Comparison of ENCODE assay signal across 18 mouse cellular contexts in the genomic region with DNA sequence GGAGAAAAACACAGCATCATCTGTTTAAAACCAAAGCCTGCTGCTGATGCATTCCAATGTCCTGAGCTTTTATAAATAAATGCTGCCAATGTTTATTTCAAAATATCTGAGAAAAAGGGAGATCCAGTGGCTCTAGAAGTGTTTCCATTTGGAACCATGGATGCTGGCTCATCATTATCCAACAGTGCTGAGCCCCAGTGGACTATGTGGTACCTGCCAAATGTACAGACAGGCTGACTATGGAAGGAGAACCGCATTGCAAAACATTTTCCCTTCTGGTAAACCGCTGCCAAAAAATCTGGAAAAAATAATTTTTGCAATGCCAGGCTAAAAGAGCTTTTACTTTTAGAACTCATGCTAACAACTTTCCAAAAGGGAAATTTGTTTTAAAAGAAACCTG.
DNase-seq lines count a peak whose midpoint lies in the region; ATAC-seq and TF ChIP-seq lines count a peak whose summit lies in the region.
"Had no signal": no experiment of that assay in that cellular context is flagged by ENCODE, and none has a peak within 500 bp of the region (broad histone marks: within the 10 kb centered on the region; RNA-seq: fewer than 3 reads in every experiment).

No protein-coding gene starts in this region.

- no peak for TF ChIP-seq CTCF in lung, embryonic 14.5 days (IDR thresholded peaks at IDR 0.05; ENCODE audit: low read depth)

- H3K9me3 ChIP-seq in heart, embryonic 10.5 days: no peaks in the 10 kb centered on the region
- H3K9me3 ChIP-seq in lung, embryonic 14.5 days (ENCODE audit: low read depth, low read length): no peaks in the 10 kb centered on the region
- no peaks in the 10 kb centered on the region for H3K9me3 ChIP-seq in hindbrain, embryonic 16.5 days (ENCODE audit: control insufficient read depth, low read length)
- no peaks in the 10 kb centered on the region for H3K9me3 ChIP-seq in hindbrain, embryonic 13.5 days
- H3K9me3 ChIP-seq: neural tube, embryonic 13.5 days had no signal

- no peaks in the 10 kb centered on the region for H3K4me1 ChIP-seq in heart, embryonic 10.5 days
- H3K4me1 ChIP-seq in lung, embryonic 14.5 days (ENCODE audit: insufficient read depth): no peaks in the 10 kb centered on the region
- no peaks in the 10 kb centered on the region for H3K4me1 ChIP-seq in hindbrain, embryonic 16.5 days (ENCODE audit: control insufficient read depth, insufficient read depth, low read depth, low read length)
- 0 out of 2 replicates have a peak, but pooled peaks cover 3% of the 10 kb centered on the region for H3K4me1 ChIP-seq in hindbrain, embryonic 13.5 days (replicated peaks)
- H3K4me1 ChIP-seq: neural tube, embryonic 13.5 days had no signal

- WGBS in heart, embryonic 10.5 days: 86% methylated on average over 2 of the region's 2 CpGs
- WGBS in lung, embryonic 14.5 days: 67% methylated on average over 2 of the region's 2 CpGs
- WGBS in hindbrain, embryonic 16.5 days: 83% methylated on average over 2 of the region's 2 CpGs
- 90% methylated on average over 2 of the region's 2 CpGs for WGBS in hindbrain, embryonic 13.5 days

- no peak overlapping the region for H3K4me3 ChIP-seq in heart, embryonic 10.5 days
- H3K4me3 ChIP-seq in lung, embryonic 14.5 days (ENCODE audit: low read depth, low read length): no peak overlapping the region
- no peak overlapping the region for H3K4me3 ChIP-seq in hindbrain, embryonic 16.5 days (ENCODE audit: low read length)
- H3K4me3 ChIP-seq in hindbrain, embryonic 13.5 days: no peak overlapping the region
- H3K4me3 ChIP-seq: left cerebral cortex, adult 2 months; neural tube, embryonic 13.5 days had no signal

- peak; percentile 97 for DNase-seq in heart, adult 11 months
- no peak for DNase-seq in heart, embryonic 10.5 days (ENCODE audit: low spot score)
- peak; percentile 13 for DNase-seq in NIH3T3 (ENCODE audit: low read depth)
- peak; percentile 37 for DNase-seq in brain, adult 2 months (ENCODE audit: low read depth, low spot score)
- peak; percentile 63 for DNase-seq in lung, embryonic 14.5 days
- no peak for DNase-seq in spleen, postnatal 14 days (ENCODE audit: low spot score in 2 of 2)
- DNase-seq: adrenal gland, postnatal 25 days; kidney, adult 9 months; liver; spleen, adult 18-20 months; thymus, postnatal 36 days had no signal

- H3K4me2 ChIP-seq in lung, embryonic 14.5 days: no peak overlapping the region
- H3K4me2 ChIP-seq in hindbrain, embryonic 16.5 days (ENCODE audit: low read length): no peak overlapping the region
- H3K4me2 ChIP-seq in hindbrain, embryonic 13.5 days: no peak overlapping the region
- H3K4me2 ChIP-seq: neural tube, embryonic 13.5 days had no signal

- H3K9ac ChIP-seq in lung, embryonic 14.5 days: no peak overlapping the region
- H3K9ac ChIP-seq in hindbrain, embryonic 16.5 days (ENCODE audit: low read depth, low read length): no peak overlapping the region
- H3K9ac ChIP-seq in hindbrain, embryonic 13.5 days: no peak overlapping the region
- H3K9ac ChIP-seq: neural tube, embryonic 13.5 days had no signal

- peak; percentile 82; the same call in 1 of the 2 replicates for ATAC-seq in lung, embryonic 14.5 days (ENCODE audit: insufficient read depth)
- ATAC-seq in hindbrain, embryonic 16.5 days: no peak
- ATAC-seq in hindbrain, embryonic 13.5 days (ENCODE audit: low FRiP score): no peak
- ATAC-seq: hindbrain, postnatal 0 days; midbrain, embryonic 16.5 days had no signal

- H3K36me3 ChIP-seq in heart, embryonic 10.5 days: no peaks in the 10 kb centered on the region
- H3K36me3 ChIP-seq in lung, embryonic 14.5 days (ENCODE audit: insufficient read depth): no peaks in the 10 kb centered on the region
- H3K36me3 ChIP-seq in hindbrain, embryonic 16.5 days (ENCODE audit: control insufficient read depth, insufficient read depth, low read length): no peaks in the 10 kb centered on the region
- H3K36me3 ChIP-seq in hindbrain, embryonic 13.5 days: no peaks in the 10 kb centered on the region
- H3K36me3 ChIP-seq: neural tube, embryonic 13.5 days had no signal

- no peaks in the 10 kb centered on the region for H3K27me3 ChIP-seq in heart, embryonic 10.5 days (ENCODE audit: insufficient read depth, poor library complexity, severe bottlenecking)
- H3K27me3 ChIP-seq in lung, embryonic 14.5 days (ENCODE audit: insufficient read depth, low read length): no peaks in the 10 kb centered on the region
- H3K27me3 ChIP-seq in hindbrain, embryonic 16.5 days (replicated peaks; ENCODE audit: control insufficient read depth, insufficient read depth, low read length): no peaks in the 10 kb centered on the region
- no peaks in the 10 kb centered on the region for H3K27me3 ChIP-seq in hindbrain, embryonic 13.5 days
- H3K27me3 ChIP-seq: neural tube, embryonic 13.5 days had no signal

- no peak overlapping the region for H3K27ac ChIP-seq in heart, embryonic 10.5 days
- no peak overlapping the region for H3K27ac ChIP-seq in lung, embryonic 14.5 days (ENCODE audit: low read depth)
- no peak overlapping the region for H3K27ac ChIP-seq in hindbrain, embryonic 16.5 days (ENCODE audit: low read depth, low read length)
- no peak overlapping the region for H3K27ac ChIP-seq in hindbrain, embryonic 13.5 days
- H3K27ac ChIP-seq: hindbrain, postnatal 0 days; left cerebral cortex, adult 2 months; neural tube, embryonic 13.5 days; stomach, postnatal 0 days had no signal

Comparison
In these comparisons a context has a peak if more than half of its experiments do, and no peak if none do; other contexts are left out.
1. DNase-seq: peak in heart, adult 11 months (single experiment), NIH3T3 (single experiment), brain, adult 2 months (single experiment) and lung, embryonic 14.5 days (single experiment); none in heart, embryonic 10.5 days (single experiment) and spleen, postnatal 14 days (0 of 2).